Mouse (Mus musculus) forebrain, embryonic 13.5 days (tissue): ENCODE measurements around the gene Clnk. TPM values are rescaled to one million over a fixed set of nuclear protein-coding genes. Genes with fewer than 3 reads are reported as not detected.

Experiments used
- ATAC-seq: fragments of 200-750 bp; cut with Nextera tagmentation; 2 replicates; pipeline ENCODE4 v1.8.0; 2017
- H3K27ac ChIP-seq: fragments of 300-500 bp; sonication (generic); 2 replicates; pipeline ENCODE4 v1.5.1; 2015; ENCODE audit warnings: inconsistent platforms, mild to moderate bottlenecking, moderate library complexity
- H3K27me3 ChIP-seq: fragments of 300-500 bp; sonication (generic); 2 replicates; pipeline ENCODE4 v1.6.1; 2015; ENCODE audit warnings: mild to moderate bottlenecking, inconsistent platforms
- H3K36me3 ChIP-seq: fragments of 300-500 bp; sonication (generic); 2 replicates; pipeline ENCODE4 v1.6.1; 2015; ENCODE audit warnings: mild to moderate bottlenecking, inconsistent platforms; ENCODE audit not compliant: poor library complexity, severe bottlenecking
- H3K4me1 ChIP-seq: fragments of 300-500 bp; sonication (generic); 2 replicates; pipeline ENCODE4 v1.6.1; 2015; ENCODE audit warnings: inconsistent platforms
- H3K4me2 ChIP-seq: fragments of 300-500 bp; sonication (generic); 2 replicates; pipeline ENCODE4 v1.6.1; 2015; ENCODE audit warnings: inconsistent platforms, mild to moderate bottlenecking, moderate library complexity
- H3K4me3 ChIP-seq: fragments of 300-500 bp; sonication (generic); 2 replicates; pipeline ENCODE4 v1.5.1; 2015; ENCODE audit warnings: mild to moderate bottlenecking, inconsistent platforms
- H3K9ac ChIP-seq: fragments of 300-500 bp; sonication (generic); 2 replicates; pipeline ENCODE4 v1.6.1; 2015; ENCODE audit warnings: mild to moderate bottlenecking, inconsistent platforms
- H3K9me3 ChIP-seq: fragments of 300-500 bp; sonication (generic); replicated peaks from 2 replicates; pipeline ENCODE4 v1.6.1; 2016; ENCODE audit warnings: inconsistent platforms
- WGBS: fragments of 180-500 bp; shearing (Covaris S2); methylation state at CpG from one replicate; pipeline ENCODE4 v1.1.7; 2015; 5-methylcytosine and 5-hydroxymethylcytosine counted together
- polyA plus RNA-seq: library from polyadenylated mRNA; unstranded; fragments of >200 nt; fragmentation: Nextera tagmentation; extraction: Ambion mirVana; gene quantifications from 2 replicates; pipeline ENCODE4 v1.2.1, GENCODE M21; 2015

The Clnk gene
- polyA plus RNA-seq, 1 experiment from 2014 or later = 0.22 TPM

- Histone ChIP-seq H3K4me3 (no peak overlapping the region), H3K27me3 (no peaks in the 10 kb centered on the region), H3K27ac (no peak overlapping the region), H3K4me2 (peak overlapping the region; percentile 21), H3K36me3 (no peaks in the 10 kb centered on the region), H3K4me1 (peaks cover 18% of the 10 kb centered on the region), H3K9me3 (no peaks in the 10 kb centered on the region), H3K9ac (peak overlapping the region; percentile 1; the same call in 1 of the 2 replicates)
- 41% methylated on average over 15 of the region's 15 CpGs for WGBS
- ATAC-seq = peak; percentile 64
Observed at GRCm38 (mm10) chr5:38787851-38788520, 88.6 kb downstream of the Clnk start.

DNA sequence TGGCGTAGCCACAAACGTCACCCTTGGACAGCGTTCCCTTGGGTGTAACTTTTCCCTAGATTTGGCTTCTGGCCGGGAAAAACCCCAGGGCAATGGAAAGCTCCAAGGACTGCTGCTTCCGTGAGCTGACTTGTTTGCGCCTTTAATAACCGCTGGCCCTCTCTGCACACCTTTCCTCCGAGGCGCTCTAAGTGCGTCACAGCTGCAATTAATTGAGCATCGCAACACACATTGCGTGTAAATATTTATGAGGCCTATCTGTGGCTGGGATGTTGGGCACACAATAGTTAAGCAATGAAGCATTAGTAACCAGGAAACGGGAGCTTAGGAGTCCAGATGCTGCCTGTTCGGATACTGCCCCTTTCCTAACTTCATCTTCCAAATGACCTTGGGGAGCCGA is 90.5 kb downstream of the Clnk start:
- H3K9ac ChIP-seq = no peak overlapping the region
- no peaks in the 10 kb centered on the region for H3K27me3 ChIP-seq
- no peaks in the 10 kb centered on the region for H3K36me3 ChIP-seq
- 75% methylated on average over 15 of the region's 15 CpGs for WGBS
- H3K9me3 ChIP-seq = no peaks in the 10 kb centered on the region
- H3K4me1 ChIP-seq = peaks cover 18% of the 10 kb centered on the region
- no peak for ATAC-seq
- H3K4me2 ChIP-seq = no peak overlapping the region
- H3K27ac ChIP-seq = no peak overlapping the region
- no peak overlapping the region for H3K4me3 ChIP-seq

DNA sequence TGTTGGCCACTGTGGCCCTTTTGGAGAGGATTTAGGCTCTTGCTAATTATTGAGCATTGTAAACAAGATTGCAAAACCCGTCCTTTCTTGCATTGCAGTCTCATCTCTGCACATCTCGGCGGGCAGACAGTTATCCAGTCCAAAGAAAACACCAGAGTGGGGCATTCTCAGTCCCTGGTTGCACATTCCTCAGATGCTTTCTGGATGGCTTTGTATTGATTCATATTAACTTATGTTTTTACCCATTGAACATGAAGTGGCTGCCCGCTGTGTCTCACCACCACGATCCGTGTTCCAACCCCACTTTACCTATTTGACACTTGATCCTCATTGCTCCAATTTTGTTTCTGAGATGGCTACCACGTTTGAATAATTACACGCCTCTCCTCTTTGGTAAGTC is 90.9 kb downstream of the Clnk start:
- ATAC-seq = no peak
- 82% methylated on average over 8 of the region's 8 CpGs for WGBS
- no peak overlapping the region for H3K27ac ChIP-seq
- no peak overlapping the region for H3K4me3 ChIP-seq
- no peaks in the 10 kb centered on the region for H3K27me3 ChIP-seq
- H3K4me2 ChIP-seq = no peak overlapping the region
- H3K4me1 ChIP-seq = peaks cover 18% of the 10 kb centered on the region
- H3K36me3 ChIP-seq = no peaks in the 10 kb centered on the region
- no peak overlapping the region for H3K9ac ChIP-seq
- no peaks in the 10 kb centered on the region for H3K9me3 ChIP-seq

- no peak overlapping the region for H3K27ac ChIP-seq
- H3K4me2 ChIP-seq = no peak overlapping the region
- H3K4me3 ChIP-seq = no peak overlapping the region
- no peaks in the 10 kb centered on the region for H3K9me3 ChIP-seq
- no peaks in the 10 kb centered on the region for H3K27me3 ChIP-seq
- H3K36me3 ChIP-seq = no peaks in the 10 kb centered on the region
- WGBS = 36% methylated on average over 4 of the region's 4 CpGs
- peaks cover 4% of the 10 kb centered on the region; the same call in 1 of the 2 replicates for H3K4me1 ChIP-seq
- peak; percentile 38 for ATAC-seq
- no peak overlapping the region for H3K9ac ChIP-seq
Observed at GRCm38 (mm10) chr5:38781813-38782212, 94.8 kb downstream of the Clnk start.

DNA sequence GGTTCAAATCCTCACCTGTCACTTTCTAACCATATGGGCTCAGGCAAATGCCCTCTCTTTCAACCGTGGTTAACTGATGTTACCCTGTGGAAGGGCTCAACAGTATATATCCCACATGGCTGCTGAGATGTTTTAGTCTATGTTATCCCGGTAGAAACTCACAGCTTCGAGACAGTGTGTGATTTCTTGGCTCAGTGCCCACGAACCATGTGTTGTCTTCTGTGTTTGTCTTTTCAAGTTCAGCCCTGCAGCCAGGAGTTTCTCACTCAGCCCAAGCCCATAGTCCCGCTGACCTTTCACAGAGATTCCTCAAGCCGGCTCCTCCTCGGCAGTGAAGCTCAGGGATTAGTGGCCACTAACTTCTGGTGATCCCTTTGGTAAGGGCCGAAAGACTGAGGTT is 96.0 kb downstream of the Clnk start:
- H3K4me1 ChIP-seq = no peaks in the 10 kb centered on the region
- WGBS = 56% methylated on average over 8 of the region's 8 CpGs
- no peak for ATAC-seq
- H3K27me3 ChIP-seq = no peaks in the 10 kb centered on the region; the same call in 1 of the 2 replicates
- H3K36me3 ChIP-seq = no peaks in the 10 kb centered on the region
- H3K9ac ChIP-seq = no peak overlapping the region
- no peak overlapping the region for H3K4me3 ChIP-seq
- no peak overlapping the region for H3K4me2 ChIP-seq
- no peaks in the 10 kb centered on the region for H3K9me3 ChIP-seq
- H3K27ac ChIP-seq = no peak overlapping the region

DNA sequence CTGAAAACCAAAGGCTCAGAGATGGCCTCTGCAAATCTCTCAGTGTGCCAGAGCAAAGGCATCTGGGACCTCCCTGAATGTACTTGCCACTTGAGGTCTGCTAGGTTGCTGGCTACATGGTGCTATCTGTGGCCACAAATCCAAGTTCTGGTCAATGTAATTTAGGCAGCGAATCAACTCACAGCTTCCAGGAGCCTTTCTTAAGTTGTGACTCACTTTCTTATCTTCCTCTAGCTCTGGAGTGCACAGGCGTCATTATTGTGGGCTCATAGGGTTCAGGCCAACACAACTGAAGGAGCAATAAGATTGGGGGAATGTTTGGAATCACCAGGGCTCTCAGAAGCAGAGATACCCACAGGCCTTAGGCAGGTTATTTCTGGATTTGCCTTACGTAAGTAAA is 96.6 kb downstream of the Clnk start:
- Histone ChIP-seq H3K9ac (no peak overlapping the region), H3K27ac (no peak overlapping the region), H3K4me3 (no peak overlapping the region), H3K9me3 (no peaks in the 10 kb centered on the region), H3K4me1 (no peaks in the 10 kb centered on the region), H3K36me3 (no peaks in the 10 kb centered on the region), H3K4me2 (no peak overlapping the region), H3K27me3 (no peaks in the 10 kb centered on the region; the same call in 1 of the 2 replicates)
- WGBS = 95% methylated on average over 3 of the region's 3 CpGs
- no peak for ATAC-seq

- Histone ChIP-seq H3K4me3 (no peak overlapping the region), H3K9me3 (no peaks in the 10 kb centered on the region), H3K4me2 (no peak overlapping the region), H3K27me3 (no peaks in the 10 kb centered on the region; the same call in 1 of the 2 replicates), H3K4me1 (no peaks in the 10 kb centered on the region), H3K27ac (no peak overlapping the region), H3K9ac (no peak overlapping the region), H3K36me3 (no peaks in the 10 kb centered on the region)
- WGBS = 75% methylated on average over 10 of the region's 10 CpGs
- no peak for ATAC-seq
Observed at GRCm38 (mm10) chr5:38775500-38775899, 101.1 kb downstream of the Clnk start.

DNA sequence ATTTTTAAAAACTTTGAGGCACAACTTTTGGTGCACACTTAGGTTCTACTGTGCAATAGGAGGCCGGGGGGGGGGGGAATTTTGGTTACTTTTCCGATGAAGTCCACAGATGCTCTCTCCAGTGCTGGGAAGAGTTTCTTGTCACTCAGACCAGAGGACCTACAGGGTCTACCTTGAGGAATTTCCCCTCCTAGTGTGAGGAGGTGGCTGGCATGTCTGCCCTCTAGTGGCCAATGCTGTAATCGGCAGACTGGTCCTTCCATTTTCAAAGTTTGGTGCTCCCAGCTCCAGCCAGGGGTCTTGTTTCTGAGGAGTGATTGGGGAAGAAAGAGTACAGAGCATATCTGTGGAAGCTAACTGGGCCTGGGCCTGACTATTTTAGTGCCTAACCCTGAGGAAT is 121.7 kb downstream of the Clnk start:
- ATAC-seq = 0 out of 2 replicates have a peak, but pooled peaks have one; percentile 24
- H3K4me3 ChIP-seq = no peak overlapping the region
- H3K9ac ChIP-seq = no peak overlapping the region
- H3K36me3 ChIP-seq = no peaks in the 10 kb centered on the region
- no peaks in the 10 kb centered on the region for H3K9me3 ChIP-seq
- WGBS = 16% methylated on average over 3 of the region's 3 CpGs
- no peaks in the 10 kb centered on the region for H3K4me1 ChIP-seq
- H3K27ac ChIP-seq = no peak overlapping the region
- H3K4me2 ChIP-seq = no peak overlapping the region
- no peaks in the 10 kb centered on the region for H3K27me3 ChIP-seq

- no peak overlapping the region for H3K4me3 ChIP-seq
- no peak overlapping the region for H3K9ac ChIP-seq
- no peaks in the 10 kb centered on the region for H3K36me3 ChIP-seq
- no peaks in the 10 kb centered on the region for H3K9me3 ChIP-seq
- H3K27me3 ChIP-seq = no peaks in the 10 kb centered on the region
- no peaks in the 10 kb centered on the region for H3K4me1 ChIP-seq
- ATAC-seq = no peak
- no peak overlapping the region for H3K27ac ChIP-seq
- 9% methylated on average over 4 of the region's 4 CpGs for WGBS
- H3K4me2 ChIP-seq = no peak overlapping the region
Observed at GRCm38 (mm10) chr5:38752749-38753148, 123.9 kb downstream of the Clnk start.

DNA sequence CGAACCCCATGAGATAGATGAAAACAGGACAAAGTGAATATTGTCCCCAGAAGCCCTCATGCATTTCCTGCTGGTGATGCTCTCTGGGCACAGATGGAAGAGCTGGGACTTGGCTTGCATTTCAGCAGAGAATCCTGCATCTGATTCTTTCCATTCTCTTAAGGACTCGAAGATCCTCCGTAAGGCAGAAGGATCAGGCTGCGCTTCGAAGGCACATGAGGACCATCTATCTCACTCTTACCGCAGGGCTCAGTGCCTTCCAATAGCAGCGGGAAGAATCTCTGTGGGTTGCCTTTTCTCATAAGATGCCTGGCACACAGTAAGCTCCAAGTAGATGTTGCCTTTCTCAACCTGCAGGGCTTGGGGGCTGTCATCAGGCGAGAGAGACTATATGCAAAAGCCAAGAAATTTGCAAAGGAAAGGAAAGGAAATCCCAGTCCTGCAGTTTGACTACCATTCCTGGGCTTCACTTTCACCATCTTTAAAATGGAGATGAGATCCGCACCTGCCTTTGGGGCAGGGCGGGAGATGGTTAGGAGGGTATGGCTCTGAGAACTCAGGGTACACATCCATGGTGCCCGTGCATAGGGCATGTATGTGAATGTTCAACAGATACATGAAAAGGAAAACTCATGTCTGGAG is 167.6 kb downstream of the Clnk start:
- Histone ChIP-seq H3K9ac (no peak overlapping the region), H3K27ac (no peak overlapping the region), H3K4me2 (no peak overlapping the region), H3K4me3 (no peak overlapping the region), H3K4me1 (no peaks in the 10 kb centered on the region), H3K36me3 (no peaks in the 10 kb centered on the region), H3K9me3 (no peaks in the 10 kb centered on the region), H3K27me3 (no peaks in the 10 kb centered on the region)
- WGBS = 78% methylated on average over 11 of the region's 11 CpGs
- ATAC-seq = no peak

GRCm38 (mm10) chr5:38707364-38708075 is 169.1 kb downstream of the Clnk start:
- Histone ChIP-seq H3K4me3 (no peak overlapping the region), H3K27ac (no peak overlapping the region), H3K27me3 (no peaks in the 10 kb centered on the region), H3K36me3 (no peaks in the 10 kb centered on the region), H3K9me3 (no peaks in the 10 kb centered on the region), H3K4me2 (no peak overlapping the region), H3K4me1 (no peaks in the 10 kb centered on the region), H3K9ac (no peak overlapping the region)
- WGBS = 75% methylated on average over 7 of the region's 7 CpGs
- peak; percentile 78 for ATAC-seq

GRCm38 (mm10) chr5:38702941-38703340 is 173.7 kb downstream of the Clnk start:
- Histone ChIP-seq H3K4me3 (no peak overlapping the region), H3K27me3 (no peaks in the 10 kb centered on the region), H3K36me3 (no peaks in the 10 kb centered on the region), H3K9me3 (no peaks in the 10 kb centered on the region), H3K4me2 (no peak overlapping the region), H3K9ac (no peak overlapping the region), H3K27ac (no peak overlapping the region), H3K4me1 (no peaks in the 10 kb centered on the region)
- 92% methylated on average over 6 of the region's 6 CpGs for WGBS
- ATAC-seq = no peak
